Mouse (Mus musculus): ENCODE measurements around the gene Slc22a14. TPM values are rescaled to one million over a fixed set of nuclear protein-coding genes. Genes with fewer than 3 reads are reported as not detected.

The Slc22a14 gene
- 0.36 and 0.50 TPM in 2 replicates for polyA plus RNA-seq (2015; fragmentation: Nextera tagmentation; extraction: Ambion mirVana)

GRCm38 (mm10) chr9:119365284-119365683, at the start of gene Slc22a14:
Slc22a14 (minus strand) TSS chr9:119365553.

GRCm38 (mm10) chr9:119401801-119402214, 36.5 kb upstream of the Slc22a14 start, which contains the start of gene Acvr2b:
Acvr2b (plus strand) TSS chr9:119402118.

GRCm38 (mm10) chr9:119357331-119358057, 7.9 kb downstream of the Slc22a14 start, which contains the start of gene Xylb:
Xylb (plus strand) TSS chr9:119357381.

DNA sequence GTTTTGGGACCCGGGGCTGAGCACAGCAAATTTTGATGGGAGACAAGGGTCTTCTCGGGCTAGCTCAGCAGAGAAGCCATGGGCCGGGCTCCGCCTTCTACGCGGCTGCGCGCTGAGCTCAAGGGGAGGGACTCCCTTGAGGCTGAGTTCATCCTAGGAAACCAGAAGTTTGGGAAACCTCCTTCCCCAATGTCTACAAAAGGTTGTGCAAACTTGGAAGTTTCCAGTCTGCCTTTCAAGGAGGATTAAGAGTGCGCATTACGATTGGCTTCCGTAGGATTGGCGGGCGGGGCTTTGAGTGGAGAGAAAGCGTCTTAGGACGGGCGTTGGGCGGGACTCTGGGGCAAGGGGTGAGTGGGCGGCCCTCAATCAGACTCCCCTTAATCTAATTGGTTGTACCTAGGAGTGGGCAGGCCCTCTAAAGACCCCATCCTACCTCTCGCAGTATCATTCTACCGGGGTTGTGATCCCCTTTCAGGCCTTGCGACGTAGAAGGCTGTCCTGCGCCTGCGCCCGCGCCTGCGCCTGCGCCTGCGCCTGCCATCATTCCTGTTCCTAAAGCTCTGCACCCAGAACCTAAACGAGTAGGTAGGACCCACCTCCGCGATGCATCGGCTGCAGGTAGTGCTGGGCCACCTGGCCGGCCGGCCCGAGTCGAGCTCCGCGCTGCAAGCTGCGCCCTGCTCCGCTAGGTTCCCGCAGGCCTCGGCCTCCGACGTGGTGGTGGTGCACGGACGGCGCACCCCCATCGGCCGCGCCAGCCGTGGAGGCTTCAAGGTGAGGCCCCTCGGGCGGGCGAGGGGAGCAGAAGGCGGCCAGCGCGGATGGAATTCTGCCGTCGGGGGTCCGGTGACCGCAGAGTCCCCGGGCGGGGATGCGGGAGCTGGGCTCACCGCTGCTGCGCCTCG, 24.2 kb downstream of the Slc22a14 start, which contains the start of gene Myd88:
TSS of gene Myd88 (minus strand) at position 503 of the 908 bp plus-strand sequence.

GRCm38 (mm10) chr9:119339558-119340211, 25.7 kb downstream of the Slc22a14 start, which contains the start of gene Acaa1a:
Acaa1a (plus strand) TSS chr9:119339676.

DNA sequence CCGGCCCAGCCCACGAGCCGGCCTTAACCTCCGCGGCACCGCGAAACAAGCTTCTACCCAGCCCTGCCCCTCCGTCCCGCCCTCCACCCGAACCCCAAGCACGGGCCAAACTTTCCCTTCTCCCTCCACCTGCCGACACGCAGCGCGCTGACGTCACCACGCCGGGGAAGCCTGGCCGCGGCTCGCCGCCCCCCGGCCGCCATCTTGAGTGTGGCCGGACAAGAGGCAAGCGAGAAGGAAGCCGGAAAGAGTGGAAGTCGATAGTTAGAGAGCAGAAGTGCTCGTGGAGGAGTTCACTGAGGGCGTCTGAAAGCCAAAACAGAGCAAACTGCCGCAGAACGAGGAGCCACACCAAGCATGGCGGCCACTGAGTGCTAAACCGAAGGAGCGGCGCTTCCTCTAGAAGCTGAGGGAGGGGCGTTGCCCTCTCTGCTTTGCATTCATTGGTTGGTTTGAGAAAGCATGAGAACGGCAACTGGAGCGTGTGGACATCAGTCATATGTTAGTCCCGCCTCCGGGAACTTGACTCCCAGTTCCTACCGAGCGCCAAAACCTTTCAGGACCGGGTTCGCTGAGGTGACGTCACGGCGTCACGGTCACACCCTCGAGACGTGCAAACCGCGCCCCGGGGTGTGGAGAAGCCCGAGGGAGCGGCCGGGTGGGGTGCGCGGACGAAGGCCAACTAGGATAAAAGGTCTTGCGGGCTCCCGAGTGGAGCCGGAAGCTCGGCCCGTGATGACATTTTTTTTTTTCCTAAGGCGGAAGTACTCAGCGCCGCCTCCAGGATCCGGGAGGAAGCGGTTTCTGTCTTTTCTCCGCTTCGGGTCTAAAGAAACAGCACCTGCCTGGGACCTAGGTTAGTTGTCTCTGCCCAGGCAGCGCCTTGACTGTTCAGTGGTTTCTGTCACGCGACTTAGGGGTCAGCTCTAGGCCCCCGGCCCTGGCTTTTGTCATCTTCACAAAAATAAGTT, 42.8 kb downstream of the Slc22a14 start, which contains the start of gene Oxsr1:
TSS of gene Oxsr1 (minus strand) at position 139 of the 971 bp plus-strand sequence.

GRCm38 (mm10) chr9:119208998-119209397, 156.4 kb downstream of the Slc22a14 start, which contains the start of gene Slc22a13:
Slc22a13 (minus strand) TSS chr9:119209098.

DNA sequence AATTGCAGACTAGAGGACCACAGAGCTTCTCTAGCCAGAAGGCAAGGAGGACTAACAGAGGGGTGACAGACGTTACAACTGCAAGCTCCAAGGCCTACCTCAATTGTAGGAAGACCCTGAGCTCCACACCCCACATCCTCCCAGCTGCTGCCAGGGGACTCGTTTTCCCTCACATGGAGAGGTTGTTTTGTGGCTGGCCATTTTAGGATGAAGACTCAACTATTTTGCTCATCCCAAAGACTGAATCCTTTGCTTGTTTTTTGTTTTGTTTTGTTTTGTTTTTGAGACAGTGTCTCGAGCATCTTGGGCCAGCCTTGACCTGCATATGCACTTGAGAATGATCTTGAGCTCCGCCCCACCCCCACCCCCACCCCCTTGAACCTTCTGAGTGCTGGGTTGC, 206.5 kb downstream of the Slc22a14 start, which contains the start of gene Gm47289:
TSS of gene Gm47289 (plus strand) at position 301 of the 400 bp plus-strand sequence.

DNA sequence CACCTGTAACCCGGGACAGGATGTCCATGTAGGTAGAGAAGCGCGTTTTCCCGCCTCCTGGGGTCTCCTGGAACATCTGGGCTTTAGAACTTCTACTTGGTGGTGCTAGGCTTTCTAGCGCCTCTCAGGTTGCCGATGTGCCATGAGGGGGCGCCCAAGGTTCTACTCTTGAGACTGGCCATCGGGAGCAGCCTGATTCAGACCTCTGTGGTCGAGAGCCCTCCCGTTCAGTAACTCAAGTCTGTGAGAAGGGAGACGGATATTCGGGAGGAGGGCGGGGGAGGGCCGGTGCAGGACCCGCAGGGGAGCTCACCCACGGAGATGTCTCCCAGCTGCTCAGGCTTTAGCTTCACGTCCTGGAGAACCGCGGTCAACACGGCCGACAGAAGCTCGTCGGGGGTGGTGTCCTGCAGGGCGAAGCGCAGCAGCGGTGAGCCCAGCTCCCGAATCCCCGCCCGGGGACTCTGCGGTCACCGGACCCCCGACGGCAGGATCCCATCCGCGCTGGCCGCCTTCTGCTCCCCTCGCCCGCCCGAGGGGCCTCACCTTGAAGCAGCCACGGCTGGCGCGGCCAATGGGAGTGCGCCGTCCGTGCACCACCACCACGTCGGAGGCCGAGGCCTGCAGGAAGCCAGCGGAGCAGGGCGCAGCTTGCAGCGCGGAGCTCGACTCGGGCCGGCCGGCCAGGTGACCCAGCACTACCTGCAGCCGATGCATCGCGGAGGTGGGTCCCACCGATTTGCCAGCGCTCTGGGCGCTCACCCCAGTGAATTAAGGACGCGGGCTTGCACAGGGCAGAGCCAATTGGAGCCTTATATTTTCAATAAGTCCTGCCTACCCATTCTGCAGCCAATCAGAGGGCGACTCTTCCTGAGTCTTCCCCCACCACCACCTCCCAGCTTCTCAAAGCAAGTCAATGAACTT, 208.8 kb downstream of the Slc22a14 start, which contains the start of gene Acaa1b:
TSS of gene Acaa1b (minus strand) at position 816 of the 924 bp plus-strand sequence.

Other genes starting within 250 kb of the Slc22a14 start
- gene Acaa1b, start 208.5 kb downstream of the Slc22a14 start, polyA plus RNA-seq (2015; fragmentation: Nextera tagmentation; extraction: Ambion mirVana): 11.8 and 14.9 TPM in 2 replicates
- gene Gm47289, start 206.4 kb downstream of the Slc22a14 start, polyA plus RNA-seq (2015; fragmentation: Nextera tagmentation; extraction: Ambion mirVana): not detected in 2 replicates
- 0.19 TPM in 1 of 2 replicates, not detected in the other for gene Slc22a13, start 156.5 kb downstream of the Slc22a14 start, polyA plus RNA-seq (2015; fragmentation: Nextera tagmentation; extraction: Ambion mirVana)
- gene Oxsr1, start 43.1 kb downstream of the Slc22a14 start, polyA plus RNA-seq (2015; fragmentation: Nextera tagmentation; extraction: Ambion mirVana): 6.9 and 7.5 TPM in 2 replicates
- 92.9 and 125 TPM in 2 replicates for gene Acaa1a, start 25.9 kb downstream of the Slc22a14 start, polyA plus RNA-seq (2015; fragmentation: Nextera tagmentation; extraction: Ambion mirVana)
- gene Myd88, start 24.1 kb downstream of the Slc22a14 start, polyA plus RNA-seq (2015; fragmentation: Nextera tagmentation; extraction: Ambion mirVana): 34.7 and 35.9 TPM in 2 replicates
- gene Xylb, start 8.2 kb downstream of the Slc22a14 start, polyA plus RNA-seq (2015; fragmentation: Nextera tagmentation; extraction: Ambion mirVana): 2.1 and 3.4 TPM in 2 replicates
- 10.6 and 16.6 TPM in 2 replicates for gene Acvr2b, start 36.6 kb upstream of the Slc22a14 start, polyA plus RNA-seq (2015; fragmentation: Nextera tagmentation; extraction: Ambion mirVana)
- 6.9 and 7.5 TPM in 2 replicates for gene Exog, start 79.4 kb upstream of the Slc22a14 start, polyA plus RNA-seq (2015; fragmentation: Nextera tagmentation; extraction: Ambion mirVana)
- gene Scn5a, start 213.5 kb upstream of the Slc22a14 start, polyA plus RNA-seq (2015; fragmentation: Nextera tagmentation; extraction: Ambion mirVana): 0.08 and 0.14 TPM in 2 replicates

Measured in adrenal gland, postnatal 0 days (tissue).